Mouse (Mus musculus) kidney, postnatal 25 days (tissue): ENCODE results near the gene Tbc1d10c.
A peak's percentile ranks its signal among the peaks of the same experiment; 100 is the strongest.

Experiments
- DNase-seq, 2 experiments: peaks; one replicate each; pipeline ENCODE4 v3.0.0; 2021; ENCODE audit warnings: mixed read lengths in 2 of 2

The Tbc1d10c gene

DNA sequence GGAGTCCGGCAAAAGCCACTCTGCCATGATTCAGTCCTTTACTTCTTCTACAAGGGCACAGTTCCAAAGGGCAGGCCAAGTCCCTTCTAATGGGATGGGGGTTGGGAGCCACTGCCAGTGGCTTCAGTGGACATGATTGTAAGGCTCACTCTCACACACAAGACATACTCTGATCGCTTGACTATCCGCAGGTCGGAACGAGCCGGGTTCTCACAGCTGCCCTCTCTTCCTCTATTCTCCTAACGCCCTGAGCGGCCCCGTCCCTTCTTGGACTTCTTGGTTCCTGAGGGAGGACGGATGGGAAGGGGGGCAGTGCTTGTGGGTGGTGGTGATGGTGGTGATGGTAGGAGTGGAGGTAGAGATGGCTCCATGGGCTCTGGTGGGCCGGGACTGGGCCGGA is 34.3 kb downstream of the Tbc1d10c start:
- DNase-seq, result peak in 1 of 2 experiments; percentile 37

DNA sequence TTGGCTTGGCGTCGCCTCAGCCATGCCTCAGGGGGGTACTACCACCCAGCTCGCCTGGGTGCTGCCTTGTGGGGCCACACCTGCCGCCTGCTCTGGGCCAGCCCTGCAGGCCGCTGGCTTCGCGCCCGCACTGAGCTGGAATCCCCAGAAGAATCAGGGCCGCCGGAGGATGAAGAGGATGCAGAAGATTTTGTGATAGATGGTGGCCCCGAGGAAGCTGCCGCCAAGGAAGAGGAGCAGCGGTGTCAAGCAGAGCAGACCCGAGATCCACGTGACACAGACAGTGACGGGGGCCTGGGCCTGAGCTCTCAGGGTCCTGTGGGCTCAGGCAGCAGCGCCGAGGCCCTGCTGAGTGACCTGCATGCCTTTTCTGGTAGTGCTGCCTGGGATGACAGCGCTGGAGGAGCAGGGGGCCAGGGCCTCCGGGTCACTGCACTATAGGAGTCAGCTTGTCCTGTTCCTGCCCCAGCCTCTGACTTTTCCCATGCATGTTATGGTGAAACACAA is 35.0 kb downstream of the Tbc1d10c start:
- DNase-seq, result no peak

DNA sequence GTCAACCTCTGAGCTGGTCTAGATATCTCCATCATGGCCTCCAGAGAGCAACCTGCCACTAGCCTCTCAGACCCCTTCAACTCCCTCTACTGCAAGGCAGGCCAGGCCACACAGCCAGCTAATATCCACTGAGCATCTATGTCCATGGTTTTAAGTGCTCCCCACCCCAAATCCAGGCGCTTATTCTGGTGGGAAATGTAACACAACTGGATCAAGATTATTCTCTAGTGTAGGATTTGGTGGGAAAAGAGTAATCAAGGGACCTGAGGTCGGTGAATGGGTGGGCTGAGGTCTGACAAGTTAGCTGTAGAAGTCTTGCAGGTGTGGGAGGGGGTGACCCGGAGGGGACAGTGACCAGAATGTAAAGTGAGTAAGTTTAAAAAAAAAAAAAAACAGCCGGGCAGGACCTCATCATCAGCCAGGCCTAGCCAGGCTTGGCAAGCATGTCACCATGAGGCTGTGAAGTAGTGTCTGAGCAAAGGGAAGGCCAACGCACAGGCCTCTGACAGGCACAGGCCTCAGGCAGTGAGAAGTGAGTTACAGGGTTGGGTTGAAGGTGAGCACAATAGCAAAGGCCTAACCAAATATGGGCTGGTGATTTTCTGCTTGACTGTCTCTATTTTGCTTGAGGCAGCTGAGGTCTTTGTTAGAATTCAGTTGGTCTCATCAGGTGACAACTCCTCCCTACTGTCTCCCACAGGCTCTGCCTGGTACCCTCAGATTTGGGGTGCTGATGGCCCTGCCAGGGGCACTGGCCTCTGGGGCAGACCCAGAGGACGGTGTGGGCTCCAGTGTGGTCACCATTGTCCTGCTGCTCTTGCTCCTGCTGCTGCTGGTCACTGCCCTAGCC is 35.6 kb downstream of the Tbc1d10c start:
- DNase-seq, result peak in 1 of 2 experiments; percentile 36

DNA sequence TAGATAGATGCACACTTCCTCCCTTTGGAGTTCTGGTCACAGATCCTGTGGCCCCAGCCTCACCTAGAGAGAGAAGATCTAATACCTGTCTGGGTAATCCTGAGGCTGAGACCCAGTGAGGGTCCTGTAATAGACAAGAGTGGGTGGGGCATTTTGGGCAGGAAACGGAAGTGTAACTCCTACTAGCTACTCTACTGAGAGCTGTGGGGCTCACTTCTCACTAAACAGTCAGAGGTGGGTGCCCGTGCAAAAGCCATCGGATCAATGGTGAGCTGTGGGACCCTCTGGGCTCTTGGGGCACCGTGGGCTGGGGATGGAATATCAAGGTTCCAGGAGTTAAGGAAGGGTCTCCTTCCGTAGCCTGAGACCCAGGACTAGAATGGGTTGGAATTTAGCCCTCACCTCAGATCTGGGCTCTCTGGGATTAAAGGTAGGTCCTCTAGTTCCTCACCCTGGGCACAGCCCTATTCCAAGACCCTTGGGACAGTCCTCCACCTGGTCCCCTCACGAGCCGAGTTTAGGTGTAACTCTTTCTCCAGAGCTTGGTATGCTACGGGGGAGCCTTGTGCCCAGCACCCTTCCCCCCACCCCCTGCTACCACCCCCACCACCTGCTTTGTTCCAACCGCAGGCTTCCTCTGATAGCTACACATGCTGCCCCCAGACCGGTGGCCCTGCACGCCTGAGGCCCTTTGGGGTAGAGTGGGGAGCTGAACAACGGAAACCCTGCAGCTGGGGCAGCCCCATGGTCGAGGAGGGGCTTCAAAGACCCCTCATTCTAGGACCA is 36.5 kb downstream of the Tbc1d10c start:
- peak in 1 of 2 experiments; percentile 42 for DNase-seq

DNA sequence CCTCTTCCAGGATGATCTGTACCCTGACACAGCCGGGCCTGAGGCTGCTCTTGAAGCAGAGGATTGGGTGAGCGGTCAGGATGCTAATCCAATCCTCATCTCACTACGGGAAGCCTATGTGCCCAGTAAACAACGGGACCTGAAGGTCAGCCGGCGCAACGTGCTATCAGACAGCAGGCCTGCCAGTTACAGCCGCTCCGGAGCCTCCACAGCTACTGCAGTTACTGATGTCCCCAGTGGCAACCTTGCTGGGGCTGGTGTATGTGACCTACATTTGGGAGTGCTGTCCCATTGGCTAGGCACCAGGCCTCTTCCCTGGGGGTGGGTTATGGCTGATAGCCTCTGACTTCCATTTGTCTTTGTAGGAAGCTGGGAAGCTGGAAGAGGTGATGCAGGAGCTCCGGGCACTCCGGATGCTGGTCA is 37.8 kb downstream of the Tbc1d10c start, which contains the start of gene Ptprcap:
TSS of gene Ptprcap (plus strand) at position 373 of the 423 bp plus-strand sequence.
- DNase-seq, result peak in 1 of 2 experiments; percentile 46

DNA sequence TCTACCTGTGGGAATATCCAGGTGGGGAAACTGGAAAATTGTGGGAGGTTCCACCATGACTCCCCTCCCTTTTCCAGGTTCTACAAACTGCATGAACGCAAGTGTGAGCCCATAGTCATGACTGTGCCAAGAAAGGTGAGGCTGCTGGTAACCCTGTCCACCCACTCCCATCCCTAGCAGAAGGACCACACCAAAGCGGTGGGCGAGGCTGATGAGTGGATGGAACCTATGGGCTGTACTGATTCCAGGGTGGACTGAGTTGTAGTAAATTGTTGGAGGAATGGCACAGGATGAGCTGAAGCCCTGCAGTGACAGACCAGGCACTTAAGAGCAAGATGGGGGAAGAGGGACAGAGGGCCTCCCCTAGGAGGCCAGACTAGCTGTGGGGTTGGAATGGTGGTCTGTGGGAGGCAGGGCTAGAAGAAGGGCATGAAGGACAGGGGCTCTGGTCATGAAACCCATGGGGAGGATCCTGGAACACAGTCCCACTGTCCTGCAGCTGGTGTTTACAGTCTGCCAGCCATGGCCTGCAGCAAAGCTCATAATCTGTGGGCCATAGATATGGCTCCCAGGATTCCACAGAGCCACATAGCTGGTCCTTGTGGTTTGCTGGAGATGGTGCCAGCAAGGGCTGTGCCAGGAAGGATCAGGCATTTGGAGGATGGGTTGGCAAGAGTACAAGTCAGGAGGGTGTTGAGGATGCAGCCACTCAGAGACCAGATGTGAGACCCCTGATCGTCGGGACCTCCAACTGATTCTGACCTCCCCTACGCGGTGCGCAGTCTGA is 38.4 kb downstream of the Tbc1d10c start:
- no peak for DNase-seq

DNA sequence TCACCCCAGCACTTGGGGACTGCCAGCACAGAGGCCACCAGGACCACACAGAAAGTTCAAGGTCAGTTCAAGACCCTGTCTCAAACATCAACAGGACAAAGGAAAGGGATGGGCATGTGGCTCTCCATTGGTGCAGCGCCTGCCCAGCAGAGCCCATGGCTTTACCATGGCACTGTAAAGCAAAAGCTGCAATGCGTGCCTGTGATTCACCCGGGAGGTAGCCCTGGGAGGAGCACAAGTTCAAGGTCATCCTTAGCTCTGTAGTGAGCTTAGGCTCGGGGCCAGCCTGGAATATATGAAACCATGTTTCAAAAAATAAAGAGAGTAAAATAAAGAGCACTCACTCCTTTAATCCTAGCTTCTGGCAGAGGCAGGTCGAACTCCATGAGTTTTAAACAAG is 39.2 kb downstream of the Tbc1d10c start:
- DNase-seq, result no peak

DNA sequence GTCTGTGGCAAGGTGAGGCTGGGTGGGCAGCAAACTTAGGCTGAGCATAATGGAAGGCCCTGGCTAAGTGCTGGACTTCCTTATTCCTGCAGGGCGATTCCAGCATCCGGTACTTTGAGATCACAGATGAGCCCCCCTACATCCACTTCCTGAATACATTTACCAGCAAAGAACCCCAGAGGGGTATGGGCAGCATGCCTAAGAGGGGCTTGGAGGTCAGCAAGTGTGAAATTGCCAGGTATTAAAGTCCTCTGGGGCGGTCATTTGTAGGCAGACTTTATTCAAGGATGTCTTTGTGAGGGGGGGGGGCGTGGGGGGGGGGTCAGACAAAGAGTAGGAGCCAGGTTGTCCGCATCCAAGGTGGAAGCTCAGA is 39.6 kb downstream of the Tbc1d10c start:
- DNase-seq, result no peak

DNA sequence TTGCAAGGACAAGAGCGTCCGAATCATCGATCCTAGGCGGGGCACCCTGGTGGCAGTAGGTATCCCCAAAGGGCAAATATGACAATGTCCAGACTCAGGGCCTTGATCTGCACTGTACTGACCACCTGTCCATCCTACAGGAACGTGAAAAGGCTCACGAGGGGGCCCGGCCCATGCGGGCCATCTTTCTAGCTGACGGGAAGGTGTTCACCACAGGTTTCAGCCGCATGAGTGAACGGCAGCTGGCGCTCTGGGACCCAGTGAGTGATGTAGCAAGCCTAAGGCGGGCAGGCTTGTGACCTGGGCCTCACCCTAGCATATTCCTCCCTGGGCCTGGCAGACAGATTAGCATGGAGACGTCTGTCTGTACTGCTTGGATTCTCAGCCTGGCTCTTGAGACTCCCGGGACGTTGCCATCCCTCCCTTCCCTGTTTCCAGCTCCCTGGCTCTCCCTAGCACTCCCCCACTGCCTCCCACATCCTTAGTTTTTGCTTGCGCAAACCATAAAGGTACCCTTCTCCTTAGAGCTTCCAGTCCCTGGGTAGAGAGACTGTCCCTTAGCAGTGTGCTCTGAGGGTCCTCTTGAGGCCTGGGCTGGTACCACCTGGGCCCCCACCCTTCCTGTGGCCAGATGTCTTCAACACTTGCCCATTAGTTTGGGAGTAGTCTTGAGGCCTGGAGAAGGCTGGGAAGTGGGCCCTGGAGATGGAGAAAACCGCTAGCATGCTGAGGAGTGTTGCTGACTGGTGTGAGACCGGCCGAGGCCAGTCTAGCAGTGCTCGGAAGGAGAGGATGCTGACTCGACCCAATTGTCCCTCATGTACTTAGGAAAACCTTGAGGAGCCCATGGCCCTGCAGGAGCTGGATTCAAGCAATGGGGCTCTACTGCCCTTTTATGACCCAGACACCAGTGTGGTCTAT is 40.3 kb downstream of the Tbc1d10c start:
- DNase-seq, result no peak

DNA sequence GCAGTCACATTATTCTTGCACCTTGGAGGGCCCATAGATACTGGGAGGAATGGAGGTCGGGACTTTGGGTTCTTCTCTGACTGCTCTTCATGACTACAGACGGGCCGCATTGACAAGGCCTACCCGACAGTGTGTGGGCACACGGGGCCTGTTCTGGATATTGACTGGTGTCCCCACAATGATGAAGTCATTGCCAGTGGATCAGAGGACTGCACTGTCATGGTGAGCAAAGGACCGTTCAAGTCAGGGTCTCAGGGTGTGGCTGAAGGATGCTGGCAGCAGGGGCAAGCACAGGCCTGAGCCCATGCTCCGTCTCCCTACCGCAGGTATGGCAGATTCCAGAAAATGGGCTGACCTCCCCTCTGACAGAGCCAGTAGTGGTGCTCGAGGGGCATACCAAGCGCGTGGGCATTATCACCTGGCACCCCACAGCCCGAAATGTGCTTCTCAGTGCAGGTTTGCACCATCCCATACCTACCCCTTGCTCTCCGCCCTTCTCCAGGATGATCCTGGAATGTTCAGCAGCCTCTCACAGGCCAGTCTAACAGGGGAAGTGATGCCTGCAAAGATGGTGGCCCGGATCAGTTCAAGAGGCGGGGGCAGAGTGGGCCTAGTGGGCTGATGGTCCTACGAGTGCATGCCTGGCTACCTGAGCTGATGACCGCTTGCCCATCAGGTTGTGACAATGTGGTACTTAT is 41.2 kb downstream of the Tbc1d10c start:
- no peak for DNase-seq

DNA sequence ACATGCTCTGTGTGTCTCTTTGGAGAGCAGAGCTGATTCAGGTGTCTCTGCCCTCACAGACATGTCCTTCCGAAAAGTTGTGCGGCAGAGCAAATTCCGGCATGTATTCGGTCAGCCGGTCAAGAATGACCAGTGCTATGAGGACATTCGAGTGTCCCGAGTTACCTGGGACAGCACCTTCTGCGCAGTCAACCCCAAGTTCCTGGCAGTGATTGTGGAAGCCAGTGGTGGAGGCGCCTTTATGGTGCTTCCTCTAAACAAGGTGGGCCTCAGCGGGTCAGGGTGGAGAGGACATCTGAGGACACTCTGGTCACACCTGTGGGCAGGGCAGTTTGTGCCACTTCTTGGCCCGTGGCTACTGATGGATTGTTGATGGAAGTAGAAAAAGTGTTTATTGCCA is 41.8 kb downstream of the Tbc1d10c start:
- DNase-seq, result no peak

DNA sequence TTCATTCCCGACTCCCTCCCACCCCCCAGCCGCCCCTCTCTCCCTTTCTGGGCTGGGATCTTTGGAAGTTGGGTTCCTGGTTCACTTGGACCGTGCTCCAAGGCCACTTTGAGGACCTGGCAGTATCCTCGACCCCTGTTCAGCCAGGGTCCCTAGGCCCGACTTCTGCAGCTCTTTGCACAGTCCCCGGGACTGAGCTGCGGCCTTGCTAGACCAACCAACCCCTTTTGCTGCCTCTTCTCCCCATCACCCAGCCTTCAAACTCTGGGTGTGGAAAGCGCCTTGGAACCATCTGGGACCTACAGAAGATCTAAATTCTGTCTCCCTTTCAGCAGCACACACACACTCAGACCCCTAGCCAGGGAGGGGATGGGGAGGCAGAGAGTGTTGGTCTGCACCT is 42.3 kb downstream of the Tbc1d10c start:
- DNase-seq, result no peak

DNA sequence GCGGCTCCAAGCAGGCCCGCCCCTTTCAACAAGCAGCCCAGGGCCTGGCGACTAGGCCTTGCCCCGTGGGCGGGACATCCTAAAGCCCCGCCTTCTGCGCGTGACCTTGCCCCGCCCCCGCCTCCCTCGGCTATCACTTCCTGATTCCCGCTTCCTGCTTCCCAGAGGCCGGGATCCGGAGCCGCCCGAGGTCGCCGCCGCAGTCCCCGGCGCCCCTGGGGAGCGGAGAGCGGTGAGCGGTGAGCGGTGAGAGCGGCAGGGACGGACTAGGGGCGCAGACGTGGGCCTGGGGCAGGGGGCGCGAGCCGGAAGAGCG is 42.6 kb downstream of the Tbc1d10c start, which contains the start of gene Coro1b:
TSS of gene Coro1b (plus strand) at position 129 of the 316 bp plus-strand sequence.
- DNase-seq, result peak; percentile 98

DNA sequence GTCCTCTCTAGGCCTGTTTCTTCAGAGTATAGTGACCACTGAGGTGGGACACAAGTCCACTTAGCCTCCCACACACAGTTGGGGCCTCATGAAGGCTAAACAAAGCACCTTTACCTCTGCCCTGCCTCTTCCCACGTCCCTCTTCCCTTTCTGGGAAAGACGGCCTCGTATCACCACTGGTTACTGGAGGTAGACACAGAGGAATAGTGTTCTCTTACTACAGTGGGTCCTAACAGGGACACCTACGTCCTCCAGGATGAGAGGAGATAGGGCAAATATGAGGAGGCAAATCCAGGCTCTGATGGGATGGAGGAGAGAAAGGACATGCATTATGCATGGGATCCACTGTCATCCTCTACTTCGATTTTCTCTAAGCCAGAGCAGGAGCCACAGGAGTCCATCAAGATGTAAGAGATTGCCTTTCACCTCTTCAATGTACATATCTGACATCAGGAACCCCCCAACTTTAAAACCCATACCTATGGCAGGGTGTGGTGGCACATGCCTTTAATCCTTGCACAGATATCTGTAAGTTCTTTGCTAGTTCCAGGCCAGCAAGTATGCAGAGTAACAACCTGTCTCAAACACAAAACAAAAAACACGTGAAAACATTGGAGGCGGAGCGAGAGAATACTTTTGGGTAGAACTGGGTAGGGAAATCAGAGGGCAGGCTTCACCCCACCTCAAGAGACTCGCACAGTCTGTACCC is 43.1 kb downstream of the Tbc1d10c start:
- DNase-seq, result no peak

DNA sequence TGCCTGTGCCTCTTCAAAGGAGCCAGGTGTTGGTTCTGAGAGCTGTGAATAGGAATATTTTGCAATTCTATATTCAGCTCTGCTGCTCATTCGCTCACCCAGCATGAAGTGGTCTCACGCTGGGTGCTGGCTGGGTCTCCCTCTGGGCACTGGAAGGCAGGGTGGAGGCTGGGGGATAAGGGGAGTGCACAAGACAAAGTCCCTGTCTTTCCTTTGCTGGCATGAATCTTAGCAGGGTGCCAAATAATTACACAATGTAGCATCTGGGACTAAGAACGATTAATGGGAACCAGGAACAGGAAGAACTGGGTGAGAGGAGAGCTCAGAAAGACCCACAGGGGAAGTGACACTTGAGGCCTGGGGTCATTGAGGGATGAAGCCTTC is 44.1 kb downstream of the Tbc1d10c start:
- no peak for DNase-seq

DNA sequence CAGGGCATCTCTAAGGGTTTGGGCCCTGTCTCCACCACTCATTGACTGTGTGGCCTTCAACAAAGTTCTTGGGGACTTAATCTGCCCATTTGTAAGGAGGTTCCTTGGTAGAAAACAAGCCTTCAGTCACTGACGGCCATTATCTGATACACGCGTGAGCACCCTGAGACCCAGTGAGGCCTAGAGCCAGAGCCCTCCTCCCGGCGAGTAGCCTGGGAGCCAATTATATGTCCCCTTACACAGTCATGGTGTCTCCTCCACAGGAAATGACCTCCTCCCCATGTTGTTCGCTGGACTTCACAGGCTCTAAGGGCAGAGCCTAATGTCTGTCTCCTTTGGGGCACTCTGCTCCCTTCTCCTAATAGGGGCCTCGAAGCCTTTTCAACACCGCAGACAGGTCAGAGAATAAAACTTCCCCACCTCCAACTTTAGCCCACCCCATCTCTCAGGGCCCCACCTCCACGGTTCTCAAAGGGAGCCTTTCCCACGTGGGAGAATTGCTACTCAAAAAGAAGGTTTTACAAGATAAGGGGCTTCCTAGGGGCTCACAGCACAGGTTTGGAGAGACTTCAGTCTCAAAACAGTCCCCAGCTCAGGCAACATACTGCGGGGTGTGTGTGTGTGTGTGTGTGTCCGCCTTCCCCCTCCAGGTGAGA is 44.6 kb downstream of the Tbc1d10c start:
- DNase-seq, result no peak

DNA sequence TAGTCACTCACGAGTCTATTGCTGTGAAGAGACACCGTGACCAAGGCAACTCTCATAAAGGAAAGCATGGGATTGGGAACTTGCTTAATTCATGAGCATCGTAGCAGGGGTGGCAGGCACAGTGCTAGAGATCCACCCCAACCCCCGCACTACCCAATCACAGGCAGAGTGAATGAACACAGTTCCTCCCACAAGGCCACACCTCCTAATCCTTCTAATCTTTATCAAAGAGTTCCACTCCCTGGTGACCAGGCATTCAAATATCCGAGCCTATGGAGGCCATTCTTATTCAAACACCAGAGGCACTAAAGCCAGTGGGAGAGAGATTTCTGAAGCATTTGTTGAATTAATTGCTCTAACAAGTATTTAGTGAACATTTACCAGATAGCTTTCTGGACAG is 45.1 kb downstream of the Tbc1d10c start:
- DNase-seq, result no peak

DNA sequence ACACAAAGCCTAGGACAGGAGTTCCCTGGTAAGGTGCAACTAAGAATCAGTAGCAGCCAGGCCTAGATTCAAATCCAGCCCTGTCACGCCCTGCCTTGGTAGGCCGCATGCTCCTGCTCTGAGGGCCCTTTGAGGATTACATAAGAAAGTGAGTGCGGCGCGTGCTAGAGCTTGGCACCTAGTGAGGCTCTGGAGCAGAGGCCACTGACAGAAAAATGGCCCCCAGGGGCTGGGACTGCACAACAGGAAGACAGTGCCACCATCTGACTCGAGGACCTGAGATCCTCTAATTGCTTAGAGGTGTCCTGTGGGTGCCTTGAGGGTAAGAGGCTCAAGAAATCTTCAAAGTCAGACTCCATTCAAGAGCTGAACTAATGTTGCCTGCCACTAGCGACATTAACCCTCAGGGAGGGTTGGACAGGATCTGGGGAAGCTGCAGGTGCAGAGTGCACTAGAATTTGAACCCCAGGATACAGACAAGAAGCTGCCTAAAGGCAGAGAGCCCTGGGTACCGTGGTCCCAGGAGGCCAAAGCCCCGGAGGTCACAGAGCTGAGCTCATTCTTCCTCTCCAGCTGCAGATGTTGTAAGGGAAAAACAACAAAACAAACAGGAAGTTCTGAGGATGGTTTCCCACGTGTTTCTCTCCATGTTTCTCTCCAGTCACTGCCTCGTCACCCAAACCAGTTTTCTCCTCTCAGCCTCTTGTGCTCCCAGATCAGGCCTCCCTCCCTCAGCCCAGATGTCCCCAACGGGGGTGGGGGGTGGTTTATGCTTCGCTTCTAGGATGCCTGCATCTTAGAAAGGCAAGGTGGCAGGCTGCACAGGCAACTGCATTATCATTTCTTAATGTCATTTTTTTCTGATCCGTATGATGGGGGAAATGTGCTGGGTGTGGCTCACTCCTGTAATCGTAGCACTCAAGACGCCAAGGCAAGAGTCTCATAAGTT is 46.3 kb downstream of the Tbc1d10c start:
- DNase-seq, result peak; percentile 27 to 63

DNA sequence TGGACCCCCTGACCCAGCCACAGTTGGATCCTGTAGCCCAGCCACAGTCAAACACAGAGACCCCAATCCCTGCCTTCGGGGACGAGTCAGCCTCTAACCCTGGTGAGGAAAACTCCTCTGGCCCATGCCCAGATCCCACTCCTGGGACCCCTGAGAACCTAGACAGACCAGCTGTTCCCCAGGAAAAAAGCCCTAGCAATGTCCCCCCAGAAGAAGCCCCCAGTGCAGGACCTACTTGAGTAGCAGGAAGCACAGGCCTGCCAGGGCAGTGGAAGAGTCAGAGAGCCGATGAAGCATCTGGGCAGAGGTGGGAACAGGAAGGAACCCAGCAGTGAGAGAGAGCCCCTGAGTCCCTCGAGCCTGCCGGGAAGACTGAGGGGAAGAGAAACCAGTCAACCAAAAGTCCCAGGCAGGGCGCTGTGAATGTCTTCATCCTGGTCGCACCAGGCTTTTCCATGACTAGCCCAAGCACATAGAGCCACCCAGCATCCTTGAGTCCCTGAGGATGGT is 47.3 kb downstream of the Tbc1d10c start, which contains the start of gene Cabp4:
TSS of gene Cabp4 (minus strand) at position 275 of the 510 bp plus-strand sequence.
- peak in 1 of 2 experiments; percentile 29 for DNase-seq
